Mouse (Mus musculus): Measurements from ENCODE around the gene Msrb1.

The Msrb1 gene

GRCm38 (mm10) chr17:24736330-24737051, at the start of gene Msrb1:
Gene Msrb1 (plus strand): TSS chr17:24736642.
- peak; percentile 84 for ATAC-seq (ENCODE audit: insufficient number of reproducible peaks, low FRiP score, low TSS enrichment)

DNA sequence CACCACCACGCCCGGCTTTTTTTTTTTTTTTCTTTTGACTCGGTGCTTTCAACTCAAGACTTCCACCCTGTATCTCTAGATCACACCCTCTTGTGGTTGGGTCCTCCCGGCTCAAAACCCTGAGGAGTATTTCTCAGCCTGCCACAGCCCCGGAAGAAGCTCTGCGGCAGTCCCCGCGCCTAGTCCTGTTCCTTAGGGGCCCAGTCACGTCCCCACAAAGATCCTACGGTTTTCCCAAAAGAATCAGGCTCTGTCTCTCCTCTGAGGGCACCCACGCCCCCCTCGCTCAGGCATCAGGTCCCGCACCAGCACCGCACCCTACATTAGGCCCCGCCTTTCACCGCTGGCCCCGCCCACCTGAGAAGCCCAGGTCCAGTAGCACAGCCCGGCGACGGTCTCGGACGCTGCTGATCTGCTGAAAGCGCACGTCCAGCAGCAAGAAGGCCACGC, 49.3 kb upstream of the Msrb1 start:
- ATAC-seq (ENCODE audit: insufficient number of reproducible peaks, low FRiP score, low TSS enrichment), result no peak

GRCm38 (mm10) chr17:24687599-24687998, 48.8 kb upstream of the Msrb1 start:
- ATAC-seq (ENCODE audit: insufficient number of reproducible peaks, low FRiP score, low TSS enrichment), result no peak

DNA sequence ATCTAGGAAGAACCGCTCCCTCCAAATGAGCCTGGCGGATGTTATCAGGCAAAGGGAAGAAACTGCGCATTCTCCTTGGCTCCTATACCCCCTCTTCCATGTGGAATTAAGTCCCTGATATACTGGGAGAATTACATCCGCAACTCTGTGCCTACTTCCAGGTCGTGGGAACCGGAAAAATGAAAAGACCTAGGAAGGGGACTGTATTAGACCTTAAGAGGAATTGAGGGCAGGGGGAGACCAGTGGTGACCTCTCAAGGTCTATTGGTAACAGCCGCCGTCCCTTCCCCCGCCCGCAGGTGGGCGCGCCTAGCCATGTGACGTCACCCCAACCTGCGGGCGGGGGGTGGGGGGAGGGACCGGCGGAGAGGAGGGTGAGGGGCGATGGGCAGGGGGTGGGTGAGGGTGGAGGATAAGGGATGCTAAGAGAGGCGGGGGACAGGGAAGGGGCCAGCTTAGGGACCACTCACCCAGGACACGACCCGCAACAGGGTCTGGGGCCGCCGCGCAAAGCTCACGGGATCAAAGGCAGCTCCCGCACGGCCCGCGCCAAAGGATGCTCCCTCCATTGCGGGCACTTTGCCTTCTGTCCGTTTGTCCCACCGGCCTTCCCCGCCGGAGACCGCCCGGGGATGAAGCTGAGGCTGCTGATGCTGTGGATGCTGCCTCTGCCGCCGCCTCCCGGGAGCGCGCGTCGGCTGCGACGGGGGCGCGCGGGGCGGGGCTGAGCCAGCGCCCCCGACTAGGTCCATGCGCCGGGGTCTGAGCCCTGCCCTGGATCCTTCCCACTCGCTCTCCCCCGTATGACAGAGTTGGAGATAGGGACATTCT, 47.0 kb upstream of the Msrb1 start, which contains the start of gene Syngr3:
Syngr3 (minus strand) TSS at position 705 of the 831 bp plus-strand sequence.
- ATAC-seq (ENCODE audit: insufficient number of reproducible peaks, low FRiP score, low TSS enrichment), result no peak; the same call in 1 of the 2 replicates

- ATAC-seq (ENCODE audit: insufficient number of reproducible peaks, low FRiP score, low TSS enrichment), result no peak
Observed at GRCm38 (mm10) chr17:24692385-24692784, 44.1 kb upstream of the Msrb1 start.

DNA sequence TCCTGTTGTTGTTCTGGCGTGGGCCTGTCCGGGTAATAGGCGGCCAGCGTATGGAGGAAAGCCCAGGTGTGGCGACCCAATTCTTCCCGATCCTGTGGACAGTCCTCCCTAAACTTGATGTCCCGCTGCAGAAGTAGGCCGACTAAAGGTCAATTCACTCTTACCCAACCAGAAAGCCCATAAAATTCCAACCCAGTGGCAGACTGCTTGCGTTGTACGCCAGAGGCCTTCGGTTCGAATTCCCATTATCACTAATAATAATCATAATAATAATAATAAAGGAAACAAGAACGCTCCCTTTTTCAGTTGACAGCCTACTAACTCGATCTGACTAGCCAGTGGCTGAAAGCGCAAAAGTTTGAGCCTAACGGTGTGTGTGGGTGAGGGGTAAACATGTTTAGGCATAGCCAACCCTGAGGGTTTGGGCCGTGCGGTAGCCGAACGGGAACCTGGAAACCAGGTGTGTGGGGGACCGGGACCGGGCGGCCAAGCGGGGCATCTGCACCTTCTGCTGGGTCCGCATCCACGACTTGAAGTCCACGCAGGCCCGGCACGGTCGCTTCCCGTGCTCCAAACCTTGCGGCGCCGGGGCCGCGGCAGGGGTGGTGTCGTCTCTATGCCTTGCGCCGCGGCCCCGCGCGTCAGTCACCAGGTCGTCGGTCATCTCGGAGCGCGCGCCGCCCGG, 41.0 kb upstream of the Msrb1 start:
- no peak for ATAC-seq (ENCODE audit: insufficient number of reproducible peaks, low FRiP score, low TSS enrichment)

- peak; percentile 77; the same call in 1 of the 2 replicates for ATAC-seq (ENCODE audit: insufficient number of reproducible peaks, low FRiP score, low TSS enrichment)
Observed at GRCm38 (mm10) chr17:24696011-24696697, 40.3 kb upstream of the Msrb1 start, which contains the start of the genes Gfer and Noxo1. Gene Gfer (minus strand): TSS chr17:24696156. Gene Noxo1 (plus strand): TSS chr17:24696234.

DNA sequence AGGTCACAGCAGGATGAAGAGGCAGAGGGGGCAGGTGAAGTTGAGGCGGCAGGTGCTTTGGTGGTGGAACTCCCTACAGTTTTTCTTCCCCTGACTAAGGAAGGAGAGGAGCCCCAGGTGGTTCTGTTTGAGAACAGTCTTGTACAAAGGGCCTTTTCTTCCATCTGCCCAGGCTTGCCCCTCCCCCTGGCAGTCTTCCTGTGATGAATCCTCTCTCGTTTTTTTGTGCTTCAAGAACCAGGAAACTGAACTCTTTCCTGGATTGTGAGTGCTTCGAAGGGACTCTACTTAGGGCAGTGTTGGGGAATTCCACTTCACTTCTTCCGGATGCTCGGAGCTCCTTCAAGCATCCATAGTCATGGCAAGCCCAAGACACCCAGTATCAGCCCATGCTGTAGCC, 38.5 kb upstream of the Msrb1 start:
- ATAC-seq (ENCODE audit: insufficient number of reproducible peaks, low FRiP score, low TSS enrichment), result no peak

GRCm38 (mm10) chr17:24698715-24699114, 37.7 kb upstream of the Msrb1 start:
- ATAC-seq (ENCODE audit: insufficient number of reproducible peaks, low FRiP score, low TSS enrichment), result no peak

DNA sequence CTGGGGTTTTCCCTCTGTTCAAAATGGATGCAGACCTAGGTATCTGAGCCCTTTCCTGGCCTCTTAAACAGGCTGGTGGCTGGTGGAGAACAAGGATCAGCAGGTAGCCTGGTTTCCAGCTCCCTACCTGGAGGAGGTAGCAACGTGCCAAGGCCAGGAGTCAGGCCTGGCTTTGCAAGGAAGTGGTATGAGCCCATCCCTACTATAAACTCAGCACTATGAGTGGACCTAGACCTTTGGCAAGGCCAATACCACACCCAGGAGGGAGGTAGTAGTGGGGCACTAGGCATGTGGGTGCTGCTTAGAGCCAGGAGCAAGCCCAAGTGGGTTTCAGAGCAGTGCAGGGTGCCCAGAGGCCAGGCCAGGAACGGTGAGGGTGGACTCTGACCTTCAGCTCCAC, 37.0 kb upstream of the Msrb1 start:
- ATAC-seq (ENCODE audit: insufficient number of reproducible peaks, low FRiP score, low TSS enrichment), result no peak

DNA sequence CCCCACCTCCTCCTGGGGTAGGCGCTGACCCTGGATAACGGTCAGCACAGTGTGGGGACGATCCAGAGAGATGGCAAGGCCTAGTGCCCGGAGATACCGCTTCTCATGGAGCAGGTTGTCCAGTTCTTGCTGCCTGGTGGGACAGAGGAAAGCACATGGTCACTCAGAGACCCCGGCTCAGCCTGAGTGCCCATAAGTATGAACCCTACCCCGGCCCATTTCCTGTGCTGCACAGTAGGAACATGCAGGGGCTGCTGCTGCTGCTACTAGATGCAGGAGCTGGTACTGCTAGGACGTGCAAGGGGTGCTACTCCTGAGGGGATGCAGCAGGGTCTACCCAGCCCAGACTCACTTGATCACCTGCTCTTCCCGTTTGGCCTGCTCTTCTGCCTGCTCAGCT, 35.2 kb upstream of the Msrb1 start:
- ATAC-seq (ENCODE audit: insufficient number of reproducible peaks, low FRiP score, low TSS enrichment), result no peak

DNA sequence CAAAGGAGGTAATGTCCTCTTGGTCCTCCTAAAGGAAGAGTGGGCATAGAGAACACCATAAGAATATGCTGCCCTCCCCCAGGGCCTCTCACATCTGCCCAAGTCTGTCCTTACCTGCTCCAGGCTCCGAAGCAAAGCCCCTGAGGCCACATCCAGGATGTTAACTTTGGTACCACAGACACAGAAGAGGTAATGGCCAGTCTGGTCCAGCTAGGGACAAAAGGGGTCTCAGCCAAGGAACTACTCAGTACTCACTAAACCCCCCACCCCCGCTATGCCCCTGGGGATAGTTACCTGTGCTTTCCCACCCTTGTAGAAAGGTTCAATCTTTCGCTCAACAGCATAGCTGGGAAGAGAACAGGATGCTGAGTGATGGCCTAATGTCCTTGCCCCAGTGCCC, 30.6 kb upstream of the Msrb1 start:
- no peak for ATAC-seq (ENCODE audit: insufficient number of reproducible peaks, low FRiP score, low TSS enrichment)

- ATAC-seq (ENCODE audit: insufficient number of reproducible peaks, low FRiP score, low TSS enrichment), result peak; percentile 64; the same call in 1 of the 2 replicates
Observed at GRCm38 (mm10) chr17:24706982-24707800, 29.3 kb upstream of the Msrb1 start, which contains the start of gene Tbl3. Gene Tbl3 (minus strand): TSS chr17:24707660.

GRCm38 (mm10) chr17:24707801-24708425, 28.5 kb upstream of the Msrb1 start:
- ATAC-seq (ENCODE audit: insufficient number of reproducible peaks, low FRiP score, low TSS enrichment), result no peak

DNA sequence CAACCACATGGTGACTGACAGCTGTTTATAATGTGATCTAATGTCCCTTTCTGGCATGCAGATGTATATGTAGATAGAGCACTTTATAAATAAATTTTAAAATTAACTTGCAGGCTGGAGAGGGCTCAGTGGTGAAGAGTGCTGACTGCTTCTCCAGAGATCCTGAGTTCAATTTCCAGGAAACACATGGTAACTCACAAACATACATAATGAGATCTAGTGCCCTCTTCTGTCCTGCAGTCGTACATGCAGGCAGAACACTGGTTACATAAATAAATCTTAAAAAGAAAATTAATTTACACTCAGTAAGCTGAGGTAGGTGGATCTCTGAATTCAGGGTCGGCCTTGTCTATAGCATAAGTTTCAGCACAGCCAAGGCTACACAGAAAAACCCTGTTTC, 27.8 kb upstream of the Msrb1 start:
- ATAC-seq (ENCODE audit: insufficient number of reproducible peaks, low FRiP score, low TSS enrichment), result no peak

DNA sequence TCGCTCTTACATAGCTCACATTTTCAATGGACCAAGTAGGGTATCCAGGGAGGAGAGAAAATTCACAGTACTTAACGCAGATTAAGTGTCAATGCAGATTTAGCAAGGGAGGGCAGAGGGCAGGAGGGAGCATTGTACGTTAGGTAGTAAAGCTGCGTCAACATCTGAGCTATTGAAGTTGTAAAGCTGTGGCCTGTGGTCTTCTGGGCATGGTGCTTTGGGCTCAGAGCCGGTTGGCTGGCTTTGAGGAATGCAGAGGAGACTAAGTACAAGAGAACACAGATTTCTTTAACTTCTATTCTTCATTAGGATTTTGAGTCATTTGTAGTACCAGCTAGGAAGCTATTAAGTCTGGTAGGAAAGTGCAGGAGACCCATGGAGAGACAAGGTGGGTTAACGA, 20.9 kb upstream of the Msrb1 start:
- no peak for ATAC-seq (ENCODE audit: insufficient number of reproducible peaks, low FRiP score, low TSS enrichment)

DNA sequence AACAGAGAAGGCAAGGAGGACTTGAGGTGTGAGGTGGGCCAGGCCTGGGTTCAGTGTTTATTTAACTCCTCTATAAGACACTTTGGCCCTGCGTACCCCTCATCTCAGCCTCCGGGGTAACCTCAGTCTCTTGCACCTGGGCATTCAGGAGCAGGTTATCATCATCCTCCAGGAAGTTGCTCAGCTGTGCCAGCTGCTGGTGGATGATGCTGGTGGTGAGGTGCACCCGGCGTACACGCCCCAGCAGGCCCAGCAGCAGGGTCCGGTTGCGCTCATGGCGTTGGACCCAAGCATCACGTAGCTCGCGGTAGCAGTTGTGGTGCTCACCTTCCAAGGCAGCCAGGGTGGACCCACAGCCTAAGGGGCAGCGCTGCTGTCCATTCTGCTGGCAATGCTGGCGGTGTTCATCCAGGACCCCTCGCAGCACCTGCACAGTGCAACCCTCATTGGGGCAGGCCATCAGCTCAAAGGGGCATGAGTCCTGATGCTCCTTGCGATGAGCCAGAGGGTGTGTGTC, 20.2 kb upstream of the Msrb1 start:
- no peak for ATAC-seq (ENCODE audit: insufficient number of reproducible peaks, low FRiP score, low TSS enrichment)

GRCm38 (mm10) chr17:24717943-24718342, 18.5 kb upstream of the Msrb1 start, which contains the start of the genes Rnf151 and Rps2:
Gene Rnf151 (minus strand): TSS chr17:24718063.
Gene Rps2 (plus strand): TSS chr17:24718116.
- ATAC-seq (ENCODE audit: insufficient number of reproducible peaks, low FRiP score, low TSS enrichment), result no peak

All from cerebellum, adult (tissue).